Mouse (Mus musculus) spleen, adult 12 weeks (tissue): ENCODE results near the gene Dlgap1.

Experiments used
- DNase-seq: peaks from one replicate; pipeline ENCODE4 v3.0.0; 2022; ENCODE audit warnings: low spot score

Dlgap1 gene

DNA sequence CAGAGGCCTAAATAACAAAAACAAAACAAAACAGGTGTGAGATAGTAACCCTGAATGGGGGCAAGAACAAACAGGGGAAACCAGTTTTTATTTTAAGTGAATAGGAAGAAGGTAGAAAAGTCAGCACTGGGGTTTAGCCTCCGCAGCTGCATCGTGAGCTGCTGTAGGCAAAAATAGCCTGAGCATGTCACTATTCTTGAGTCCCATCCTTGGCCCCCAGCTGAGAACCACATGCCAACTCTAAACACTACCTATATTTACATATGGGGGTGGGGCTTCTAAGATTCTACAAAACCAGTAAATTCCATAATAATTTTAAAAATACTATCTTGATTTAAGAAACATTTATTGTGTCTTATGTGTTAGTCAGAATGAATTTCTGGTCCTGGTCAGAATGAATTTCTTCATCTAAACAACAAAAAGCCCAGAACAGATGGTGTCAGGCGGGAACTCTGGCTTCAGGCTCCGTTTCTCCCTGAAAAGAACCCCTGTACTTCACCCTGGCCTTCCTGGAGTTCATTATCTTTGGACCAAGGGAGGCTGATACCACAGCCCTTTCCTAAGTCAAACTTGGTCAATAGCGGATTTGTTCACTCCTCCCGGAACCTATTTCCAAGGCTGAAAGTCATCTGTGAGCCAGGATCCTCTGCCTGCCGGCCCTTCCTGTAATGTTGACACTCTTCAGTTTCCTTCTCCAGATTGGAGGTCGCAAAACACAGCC is 494.1 kb downstream of the Dlgap1 start:
- DNase-seq: no peak

DNA sequence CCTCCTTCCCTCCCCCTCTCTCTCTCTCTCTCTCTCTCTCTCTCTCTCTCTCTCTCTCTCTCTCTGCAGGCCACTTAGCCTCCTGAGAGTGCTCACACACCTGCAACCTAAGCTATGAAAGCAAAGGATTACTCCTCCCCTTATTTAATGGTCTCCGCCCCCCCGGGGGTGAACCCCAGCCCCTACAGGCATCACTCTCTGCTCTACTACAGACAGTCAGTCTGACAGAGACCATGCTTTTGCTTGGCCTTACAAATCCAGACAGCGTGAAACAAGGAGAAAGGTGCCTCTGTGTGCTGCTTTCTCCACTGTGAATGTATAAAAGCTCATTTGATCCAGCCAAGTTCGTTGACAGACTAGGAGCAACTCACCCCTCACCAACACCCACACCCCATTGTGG is 497.5 kb downstream of the Dlgap1 start:
- DNase-seq: no peak

DNA sequence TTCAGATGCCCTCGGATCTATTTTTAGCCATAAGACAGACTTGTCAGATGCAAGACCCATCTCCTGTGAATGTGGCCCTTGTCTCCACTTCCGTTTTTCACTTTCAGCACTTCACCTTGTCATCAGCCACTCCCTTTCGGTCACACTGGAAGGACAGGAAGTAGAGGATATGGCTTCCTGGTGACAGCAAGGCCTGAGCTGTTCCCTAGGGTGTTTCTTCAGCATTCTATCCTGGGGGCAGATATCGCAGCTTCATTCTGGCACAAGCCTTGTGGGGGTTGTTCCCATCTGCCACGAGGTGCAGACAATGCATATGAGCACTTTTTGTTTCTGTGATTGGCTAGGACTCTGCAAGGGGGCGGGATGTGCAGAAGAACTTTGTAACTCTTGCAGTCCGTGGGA is 502.1 kb downstream of the Dlgap1 start:
- no peak for DNase-seq

DNA sequence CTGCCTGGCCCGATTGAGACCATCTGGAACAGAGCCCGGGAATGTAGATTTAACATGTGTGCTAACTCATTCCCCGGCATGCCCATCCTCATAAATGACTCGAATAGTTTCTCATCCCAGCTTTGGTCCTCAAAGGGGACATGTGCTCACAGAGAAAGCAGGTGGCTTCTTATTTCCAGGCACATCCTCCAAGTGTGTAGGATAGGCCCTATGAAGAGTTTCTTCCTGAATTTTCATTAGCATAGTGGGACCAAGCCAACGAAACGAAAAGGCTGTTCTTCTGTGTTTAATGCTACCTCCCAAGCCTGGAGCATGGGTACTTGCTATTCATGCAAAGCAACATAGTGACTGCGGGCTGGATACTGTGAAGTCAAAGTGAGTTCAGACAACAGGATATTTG is 503.3 kb downstream of the Dlgap1 start:
- DNase-seq: no peak

DNA sequence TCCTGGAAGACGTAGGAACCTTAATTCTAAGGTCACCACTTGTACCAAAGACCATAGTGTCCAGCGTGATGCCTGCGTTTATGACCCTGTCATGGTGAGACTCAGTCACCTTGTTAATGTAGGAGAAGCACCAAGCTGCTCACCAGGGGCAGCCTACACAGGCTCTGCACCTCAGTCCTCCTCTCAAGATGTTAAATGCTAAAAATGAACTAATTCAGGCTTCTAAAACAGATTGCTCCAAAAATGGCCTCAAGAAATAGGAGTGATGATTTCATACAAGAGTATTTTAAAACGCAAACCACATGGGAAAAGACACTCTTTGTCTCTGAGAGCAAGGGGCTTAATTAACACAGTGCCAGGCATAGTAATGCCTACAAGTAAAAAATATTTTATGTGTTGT is 505.0 kb downstream of the Dlgap1 start:
- no peak for DNase-seq

DNA sequence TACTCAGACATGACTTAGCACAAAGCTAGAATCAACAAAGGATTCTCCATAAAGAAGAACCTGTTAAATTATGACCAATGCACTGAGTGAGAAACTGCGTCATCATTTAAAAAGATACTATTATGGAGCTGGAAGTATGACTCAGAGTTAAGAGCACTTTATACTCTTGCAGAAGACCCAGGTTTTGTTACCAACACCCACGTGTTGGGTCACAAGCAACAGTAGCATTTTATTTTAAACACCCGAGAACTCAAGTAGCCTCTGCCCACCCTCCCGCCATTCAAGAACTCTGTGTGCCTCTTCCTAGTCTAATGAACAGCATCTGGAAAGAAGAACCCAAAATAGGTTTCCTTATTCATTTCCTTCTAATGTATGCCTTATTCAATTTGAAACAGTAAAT is 514.8 kb downstream of the Dlgap1 start:
- no peak for DNase-seq

DNA sequence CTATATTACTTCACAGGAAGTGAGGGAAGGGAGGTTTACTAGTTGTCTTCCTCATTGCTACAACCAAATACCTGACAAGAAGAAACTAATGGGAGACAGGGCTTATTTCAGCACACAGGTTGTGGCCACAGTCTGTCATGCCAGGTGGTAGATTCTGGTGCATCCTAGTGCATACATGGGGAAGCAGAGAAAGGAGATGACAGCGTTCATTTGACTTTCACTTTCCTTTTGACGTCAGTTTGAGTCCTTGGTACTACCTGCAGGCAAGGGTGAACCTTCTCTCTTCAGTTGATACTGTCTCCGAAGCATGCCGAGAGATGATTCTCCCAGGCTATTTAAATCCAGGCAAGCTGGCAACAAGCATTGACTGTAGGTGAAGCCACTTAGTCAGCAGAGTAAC is 516.8 kb downstream of the Dlgap1 start:
- DNase-seq: no peak

DNA sequence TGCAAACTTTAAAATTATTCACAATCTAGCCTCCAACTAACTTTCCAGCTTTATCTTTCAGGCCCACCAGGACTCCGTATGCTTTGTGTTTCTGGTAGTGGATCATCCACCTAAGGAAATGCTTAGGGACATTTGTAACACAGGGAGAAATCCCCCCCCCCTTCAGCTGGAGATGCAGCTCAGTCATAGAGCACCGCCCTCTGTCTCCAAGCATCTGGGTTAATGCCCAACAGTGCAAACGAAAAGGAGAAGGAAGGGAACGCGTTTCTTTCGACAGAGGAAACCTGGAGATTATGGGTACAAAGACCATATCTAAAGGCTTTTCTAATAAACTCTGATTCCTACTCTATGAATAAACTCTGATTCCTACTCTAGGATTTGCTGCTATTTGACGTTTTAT is 517.4 kb downstream of the Dlgap1 start:
- DNase-seq: no peak

DNA sequence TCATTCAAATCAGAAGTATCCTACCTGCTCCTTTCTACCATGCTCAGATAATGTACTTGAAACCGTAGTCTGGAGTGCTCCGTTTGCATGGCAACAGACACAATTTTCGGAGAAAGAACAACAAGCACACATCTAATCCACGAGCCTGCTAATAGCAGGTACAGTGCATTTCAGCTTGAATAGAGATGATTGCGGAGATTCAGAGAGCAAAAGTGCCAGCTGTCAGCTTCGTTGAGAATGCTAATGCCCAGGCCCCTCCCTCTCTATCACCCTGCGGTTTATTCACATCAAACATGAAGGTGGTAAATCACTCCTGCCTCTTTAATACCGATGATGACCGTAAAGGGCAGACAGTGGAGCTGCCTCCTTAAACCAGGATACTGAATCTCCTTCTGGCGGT is 518.0 kb downstream of the Dlgap1 start:
- DNase-seq: no peak

DNA sequence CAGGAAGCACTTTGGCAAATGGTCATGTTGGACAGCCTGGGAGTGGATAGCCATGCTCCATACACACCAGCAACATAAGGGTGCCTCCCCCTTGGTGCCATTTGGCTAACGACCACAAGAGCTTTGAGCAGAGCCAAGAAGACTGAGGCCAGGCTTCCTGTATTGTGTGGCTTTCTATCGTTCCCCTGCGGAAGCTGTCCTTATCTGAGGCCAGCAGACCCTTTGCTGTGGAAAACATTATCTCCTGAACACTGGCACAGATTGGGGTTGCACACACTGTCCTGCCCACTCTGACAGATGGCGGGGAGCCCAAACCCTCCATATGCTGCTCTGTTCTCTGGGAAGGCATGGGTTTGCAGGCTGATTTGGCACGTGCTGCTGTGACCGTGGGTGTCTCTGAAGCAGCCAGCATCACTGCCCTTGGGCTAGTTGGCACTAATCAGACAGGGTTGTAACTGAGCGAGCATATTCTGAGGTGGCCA is 520.0 kb downstream of the Dlgap1 start:
- no peak for DNase-seq

DNA sequence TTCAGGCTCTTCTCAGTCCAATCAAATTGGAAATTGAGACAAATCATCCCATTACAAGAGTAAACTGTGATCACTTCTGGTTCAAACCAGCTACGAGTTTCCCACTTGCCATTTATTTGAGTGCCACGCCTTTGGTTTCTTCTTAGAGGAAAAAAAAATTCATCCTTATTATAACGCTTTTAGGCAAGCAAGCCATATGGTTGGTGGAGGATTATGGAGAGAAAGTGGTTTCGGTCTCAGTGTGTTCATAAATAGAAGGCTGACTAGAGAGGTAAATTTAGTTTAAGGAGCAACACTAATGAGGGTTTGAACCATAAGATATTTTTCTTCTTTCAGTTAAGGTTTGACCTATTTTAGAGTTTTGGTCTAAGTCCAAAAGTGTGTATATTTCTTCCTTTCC is 522.7 kb downstream of the Dlgap1 start:
- DNase-seq: no peak

DNA sequence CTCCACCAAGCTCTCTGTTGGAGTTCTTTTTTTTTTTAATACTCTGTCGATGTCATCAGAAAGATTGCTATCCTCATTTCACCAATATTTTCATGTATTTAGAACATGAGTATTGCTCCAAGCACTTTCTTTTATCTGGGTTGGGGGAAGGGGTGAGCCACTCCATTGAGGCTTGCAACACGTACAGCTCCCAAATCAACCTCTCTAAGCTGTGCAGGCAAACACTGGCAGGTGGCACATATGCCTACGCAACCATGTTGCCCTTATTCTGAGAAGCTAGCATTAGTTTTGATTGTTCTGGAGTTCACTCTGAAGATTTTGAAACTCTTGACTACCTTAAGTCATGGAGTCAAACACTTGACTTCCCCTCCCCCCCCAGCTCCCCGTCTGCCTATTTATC is 525.5 kb downstream of the Dlgap1 start:
- DNase-seq: no peak

DNA sequence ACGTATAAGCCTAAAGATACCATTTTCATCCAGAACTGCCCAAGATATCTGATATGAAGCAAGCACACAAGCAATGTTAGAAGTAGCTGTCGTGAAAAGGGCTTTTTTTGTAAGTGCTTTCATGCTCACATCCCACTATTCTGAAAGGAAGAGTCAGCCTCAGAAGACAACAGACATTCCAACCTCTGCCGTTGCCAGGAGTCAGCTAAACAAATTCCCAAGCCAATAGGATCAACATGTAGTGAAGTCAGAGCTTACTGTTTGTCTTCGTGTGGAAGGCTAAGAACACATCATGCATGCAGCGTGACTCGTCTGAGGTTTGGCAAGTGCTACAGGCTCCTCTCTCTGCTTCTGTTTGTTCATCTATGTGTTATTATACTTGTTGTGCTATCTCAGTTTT is 529.4 kb downstream of the Dlgap1 start:
- no peak for DNase-seq

DNA sequence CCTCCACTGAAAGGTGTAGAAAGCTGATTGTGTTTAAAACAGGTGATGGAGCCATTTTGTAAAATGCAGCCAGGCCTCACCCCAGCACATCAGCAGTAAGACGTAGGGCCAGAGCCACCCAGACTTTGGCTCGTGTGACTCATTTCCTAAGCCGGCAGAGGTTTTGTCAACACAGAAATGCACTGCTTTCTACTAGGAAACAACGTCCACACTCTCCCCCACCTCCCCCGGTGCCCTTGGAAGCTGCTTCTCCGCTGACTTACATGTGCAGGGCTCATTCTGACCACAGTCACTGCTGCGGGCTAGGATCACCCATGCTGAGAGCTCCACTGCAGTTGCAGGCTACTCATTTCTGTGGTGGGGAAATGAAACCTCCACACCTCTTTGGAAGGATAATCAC is 533.1 kb downstream of the Dlgap1 start:
- no peak for DNase-seq

DNA sequence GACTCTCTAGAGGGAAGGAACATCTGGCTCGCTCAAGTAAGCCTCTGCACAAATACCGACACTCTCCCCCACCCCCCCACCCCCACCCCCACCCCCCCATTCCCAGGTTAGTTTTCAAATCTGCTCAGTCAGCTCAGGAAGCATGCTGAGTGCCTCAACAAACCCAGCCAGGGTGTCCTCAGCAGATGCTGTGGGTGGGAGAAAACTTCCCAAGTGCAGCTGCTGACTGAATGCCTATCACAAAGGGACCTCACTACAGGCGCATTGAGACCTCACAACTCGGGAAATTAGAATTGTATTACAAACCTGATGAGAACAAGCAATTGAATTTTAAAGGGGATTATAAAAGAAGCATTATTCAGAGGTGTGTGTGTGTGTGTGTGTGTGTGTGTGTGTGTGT is 538.9 kb downstream of the Dlgap1 start:
- no peak for DNase-seq

DNA sequence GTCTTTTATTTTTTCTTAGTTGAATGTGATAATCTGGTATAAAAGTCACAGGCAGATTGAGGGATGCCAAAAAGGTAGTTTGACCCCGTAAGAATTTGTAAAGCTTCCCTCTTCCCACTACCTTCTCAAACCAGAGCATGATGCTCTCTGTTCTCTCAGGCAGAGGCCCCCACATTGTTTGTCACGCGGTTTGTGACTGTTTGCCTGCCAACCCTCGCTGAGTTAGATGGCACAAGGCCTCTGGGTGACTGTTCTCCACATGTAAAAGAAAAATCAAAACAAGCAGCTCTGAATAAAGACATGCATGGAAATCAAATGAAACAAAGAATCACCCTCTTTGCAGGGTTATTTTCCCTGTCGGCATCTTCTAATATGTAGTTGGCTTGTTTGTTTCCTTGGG is 541.6 kb downstream of the Dlgap1 start:
- DNase-seq: no peak

DNA sequence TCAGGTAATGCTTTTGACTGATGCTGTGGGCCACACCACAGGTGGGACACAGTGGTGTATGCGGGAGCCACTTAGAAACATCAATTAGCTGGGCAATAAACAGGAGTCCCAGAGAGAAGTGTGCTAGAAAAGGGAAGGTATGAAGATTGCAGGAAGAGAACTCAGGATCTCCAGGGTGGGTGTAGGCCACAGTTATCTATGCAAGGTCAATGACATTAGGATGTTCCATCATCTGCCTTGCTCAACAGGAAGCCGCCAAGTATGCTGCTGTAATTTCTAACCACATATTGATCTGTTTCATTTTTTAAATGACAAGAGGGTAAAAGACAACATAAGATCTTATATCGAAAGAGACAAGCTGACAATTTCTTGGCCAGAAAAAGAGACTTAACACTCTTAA is 542.5 kb downstream of the Dlgap1 start:
- DNase-seq: no peak

DNA sequence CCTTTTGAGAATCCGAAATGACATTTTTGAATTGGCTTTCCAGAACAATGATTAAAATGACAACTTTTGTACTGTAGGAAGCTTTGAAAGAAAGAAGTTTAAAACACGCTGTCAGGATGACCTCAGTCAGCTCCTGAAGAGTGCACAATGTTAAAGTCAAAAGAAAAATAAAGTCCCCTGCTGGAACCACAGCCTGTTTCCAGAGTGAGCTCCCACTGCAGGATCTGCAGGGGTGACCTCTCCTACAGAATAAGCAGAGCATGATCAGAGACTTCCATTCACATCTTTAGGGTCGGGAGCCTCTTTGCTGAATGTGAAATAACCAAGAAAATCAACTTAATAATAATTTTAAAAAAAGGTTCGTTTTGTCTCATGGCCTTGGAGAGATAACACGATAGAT is 544.9 kb downstream of the Dlgap1 start:
- no peak for DNase-seq

DNA sequence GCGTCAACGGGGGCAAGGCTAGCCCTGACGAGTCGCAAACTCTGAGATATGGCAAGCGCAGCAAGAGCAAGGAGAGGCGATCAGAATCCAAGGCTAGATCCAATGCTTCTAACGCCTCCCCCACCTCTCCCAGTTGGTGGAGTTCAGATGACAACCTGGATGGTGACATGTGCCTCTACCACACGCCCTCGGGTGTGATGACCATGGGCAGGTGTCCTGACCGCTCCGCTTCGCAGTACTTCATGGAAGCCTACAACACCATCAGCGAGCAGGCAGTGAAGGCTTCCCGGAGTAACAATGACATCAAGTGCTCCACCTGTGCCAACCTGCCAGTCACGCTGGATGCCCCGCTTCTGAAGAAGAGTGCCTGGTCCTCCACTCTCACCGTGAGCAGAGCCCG is 547.6 kb downstream of the Dlgap1 start:
- no peak for DNase-seq

DNA sequence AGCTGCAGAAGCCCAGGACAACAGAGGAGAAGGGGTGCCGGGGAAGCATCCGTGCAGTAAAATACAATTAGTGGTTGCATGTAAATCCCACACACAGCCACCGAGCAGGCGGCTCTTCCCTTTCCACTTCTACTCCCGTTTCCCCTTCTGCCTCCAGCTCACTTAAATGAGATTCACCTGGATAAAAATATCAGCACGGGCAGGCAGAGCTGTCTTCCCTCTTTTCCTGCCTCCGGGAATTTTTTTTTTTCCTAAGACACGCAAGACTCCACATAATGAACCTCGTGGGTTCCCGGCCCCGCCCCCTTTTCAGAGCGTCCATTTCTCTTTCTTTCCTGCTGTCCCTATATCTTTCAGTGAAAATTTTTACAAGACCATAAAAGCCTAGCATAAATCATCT is 548.5 kb downstream of the Dlgap1 start:
- DNase-seq: no peak

DNA sequence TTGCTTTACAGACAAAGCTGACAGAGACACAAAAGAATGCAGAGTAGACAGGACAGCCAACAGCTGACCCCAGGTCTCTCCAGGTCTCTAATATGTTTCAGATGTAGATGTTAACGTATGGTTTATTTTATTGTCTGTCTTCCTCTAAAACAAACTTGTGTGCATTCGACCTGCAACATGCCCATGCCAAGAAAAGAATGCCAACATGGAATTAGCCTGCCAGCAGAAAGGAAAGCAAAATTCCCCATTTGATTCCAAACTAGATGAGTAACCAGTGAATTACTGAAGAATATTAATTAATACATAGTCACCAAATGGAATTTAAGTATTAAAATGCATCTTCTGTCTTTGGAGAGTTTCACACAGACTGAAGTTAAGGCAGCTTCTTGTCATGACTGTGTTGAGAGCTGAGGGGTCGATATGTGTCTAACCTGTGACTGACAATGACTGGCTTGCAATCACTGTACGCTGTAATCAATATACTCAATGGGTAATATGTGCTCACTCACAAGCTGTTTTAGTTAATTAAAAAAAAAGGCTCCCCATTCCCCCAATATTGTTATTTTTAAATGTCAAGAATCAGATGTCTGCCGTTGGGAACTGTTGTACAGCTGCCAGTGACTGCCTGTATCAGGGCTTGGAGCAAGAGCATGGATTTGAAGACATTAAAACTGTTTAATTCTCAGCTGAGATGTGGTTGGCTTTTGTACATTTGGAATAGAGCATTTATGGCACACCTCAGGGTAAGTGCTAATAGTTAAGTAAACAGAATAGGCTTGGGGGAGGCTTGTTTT is 552.4 kb downstream of the Dlgap1 start:
- no peak for DNase-seq

DNA sequence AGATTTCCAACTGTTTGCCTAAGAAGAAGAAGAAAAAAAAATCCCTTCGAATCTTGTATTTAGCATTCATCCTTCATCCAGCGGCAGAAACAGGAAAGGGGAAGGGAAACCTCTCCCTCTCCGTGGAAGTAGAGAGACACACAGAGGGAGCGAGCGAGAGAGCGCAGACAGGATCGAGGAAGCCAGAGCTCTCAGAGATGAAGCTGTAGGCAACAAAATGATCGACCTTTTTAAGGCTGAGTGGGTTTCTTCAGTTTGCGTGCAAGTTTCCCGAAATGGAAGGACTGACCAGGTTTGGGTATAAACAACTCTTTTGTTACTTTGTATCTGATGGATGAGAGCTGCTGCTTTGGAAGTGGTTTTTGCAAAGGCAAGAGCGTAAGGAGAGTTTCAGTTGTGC is 553.1 kb downstream of the Dlgap1 start:
- DNase-seq: no peak

DNA sequence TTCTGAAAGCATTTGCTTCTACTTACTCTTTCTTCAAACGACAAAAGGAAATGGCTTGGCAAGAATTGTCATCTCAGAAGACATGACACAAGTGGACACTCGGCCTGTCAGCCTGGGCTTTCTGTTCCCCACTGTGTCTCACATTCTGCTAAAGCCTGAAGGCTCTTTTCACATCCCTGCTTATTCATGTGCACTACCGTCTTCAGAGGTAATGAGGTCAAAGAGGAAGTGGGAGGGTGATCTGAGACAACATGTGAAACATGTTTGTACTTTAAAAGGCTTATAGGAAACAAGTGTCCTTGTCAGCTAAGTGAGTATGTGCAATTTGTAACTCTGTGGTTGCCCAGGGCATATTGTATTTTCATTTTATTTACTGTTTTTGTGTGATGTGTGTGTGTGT is 557.1 kb downstream of the Dlgap1 start:
- no peak for DNase-seq

DNA sequence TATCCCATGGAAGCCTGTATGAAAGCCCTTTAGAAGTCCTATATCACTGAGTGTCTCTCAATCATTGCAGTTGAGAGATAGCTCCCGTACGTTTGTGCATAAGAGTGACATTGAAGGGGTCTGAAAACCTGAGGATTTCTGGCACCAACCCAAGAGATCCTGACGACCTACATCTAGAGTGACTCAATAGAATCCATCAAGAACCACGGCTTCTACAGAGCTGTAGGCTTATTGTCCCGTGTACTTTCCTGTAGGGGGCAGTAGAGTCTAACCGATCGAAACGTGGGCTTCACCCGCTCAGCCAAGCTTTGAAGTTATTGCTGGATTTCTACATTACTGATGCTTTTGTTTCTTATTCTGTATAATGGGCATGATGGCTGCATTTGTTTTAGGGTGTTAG is 558.2 kb downstream of the Dlgap1 start:
- DNase-seq: no peak
